Mouse (Mus musculus): ENCODE measurements around the gene 4930590J08Rik. TPM values are rescaled to one million over a fixed set of nuclear protein-coding genes. Genes with fewer than 3 reads are reported as not detected.
"Not testable (repeated sequence)": the region's sequence is repeated elsewhere in the genome, so short reads cannot be mapped to it uniquely, and the experiment has no call there.

4930590J08Rik gene
- polyA plus RNA-seq (2012; rRNA removed) (0.70 and 0.87 TPM in 2 replicates), polyA plus RNA-seq (2014; fragmentation: Nextera tagmentation; extraction: Ambion mirVana) (0.43 and 0.91 TPM in 2 replicates)

- not testable (repeated sequence) for DNase-seq (ENCODE audit: low spot score); H3K4me3 ChIP-seq (replicated peaks; ENCODE audit: low read length); ATAC-seq (ENCODE audit: low FRiP score, low read depth); H3K9ac ChIP-seq (ENCODE audit: low read depth, low read length, severe bottlenecking); H3K9me3 ChIP-seq (ENCODE audit: control insufficient read depth, low read length); H3K4me1 ChIP-seq (ENCODE audit: control insufficient read depth, insufficient read depth, low read length); H3K4me2 ChIP-seq (replicated peaks; ENCODE audit: low read depth, low read length, severe bottlenecking); H3K27ac ChIP-seq (replicated peaks; ENCODE audit: low read depth, low read length); H3K27me3 ChIP-seq (ENCODE audit: control insufficient read depth, insufficient read depth, low read length)
- peaks cover 32% of the 10 kb centered on the region for H3K36me3 ChIP-seq (ENCODE audit: control insufficient read depth, insufficient read depth, low read length)
- 92% methylated on average over 2 of the region's 2 CpGs for WGBS
These were observed at the start of gene 4930590J08Rik for GRCm38 (mm10) chr6:91902509-91902908. Gene 4930590J08Rik (plus strand): TSS chr6:91902809.

GRCm38 (mm10) chr6:91858339-91858738, 44.3 kb upstream of the 4930590J08Rik start:
- TF ChIP-seq POLR2A (IDR thresholded peaks at IDR 0.05; ENCODE audit: borderline replicate concordance, extremely low read depth, insufficient read depth, insufficient read length), result no peak
- Histone ChIP-seq H3K4me1 (ENCODE audit: control insufficient read depth, insufficient read depth, low read length) (no peaks in the 10 kb centered on the region), H3K27ac (replicated peaks; ENCODE audit: low read depth, low read length) (no peak overlapping the region), H3K9me3 (ENCODE audit: control insufficient read depth, low read length) (no peaks in the 10 kb centered on the region), H3K4me2 (replicated peaks; ENCODE audit: low read depth, low read length, severe bottlenecking) (no peak overlapping the region), H3K36me3 (ENCODE audit: control insufficient read depth, insufficient read depth, low read length) (no peaks in the 10 kb centered on the region), H3K27me3 (ENCODE audit: control insufficient read depth, insufficient read depth, low read length) (no peaks in the 10 kb centered on the region), H3K4me3 (replicated peaks; ENCODE audit: low read length) (no peak overlapping the region), H3K9ac (ENCODE audit: low read depth, low read length, severe bottlenecking) (no peak overlapping the region)
- DNase-seq (ENCODE audit: low spot score) (no peak), ATAC-seq (ENCODE audit: low FRiP score, low read depth) (no peak)
- WGBS, result 68% methylated on average over 5 of the region's 5 CpGs

GRCm38 (mm10) chr6:91862848-91863247, 39.8 kb upstream of the 4930590J08Rik start:
- DNase-seq (ENCODE audit: low spot score), result no peak
- Histone ChIP-seq H3K27me3 (ENCODE audit: control insufficient read depth, insufficient read depth, low read length) (no peaks in the 10 kb centered on the region), H3K4me1 (ENCODE audit: control insufficient read depth, insufficient read depth, low read length) (no peaks in the 10 kb centered on the region), H3K4me2 (replicated peaks; ENCODE audit: low read depth, low read length, severe bottlenecking) (no peak overlapping the region), H3K36me3 (ENCODE audit: control insufficient read depth, insufficient read depth, low read length) (no peaks in the 10 kb centered on the region), H3K27ac (replicated peaks; ENCODE audit: low read depth, low read length) (no peak overlapping the region), H3K9me3 (ENCODE audit: control insufficient read depth, low read length) (no peaks in the 10 kb centered on the region), H3K4me3 (replicated peaks; ENCODE audit: low read length) (no peak overlapping the region), H3K9ac (ENCODE audit: low read depth, low read length, severe bottlenecking) (no peak overlapping the region)
- no peak for TF ChIP-seq POLR2A (IDR thresholded peaks at IDR 0.05; ENCODE audit: borderline replicate concordance, extremely low read depth, insufficient read depth, insufficient read length)
- no peak for ATAC-seq (ENCODE audit: low FRiP score, low read depth)

- H3K4me1 ChIP-seq (ENCODE audit: control insufficient read depth, insufficient read depth, low read length), result no peaks in the 10 kb centered on the region
- H3K4me3 ChIP-seq (replicated peaks; ENCODE audit: low read length), result no peak overlapping the region
- no peaks in the 10 kb centered on the region for H3K27me3 ChIP-seq (ENCODE audit: control insufficient read depth, insufficient read depth, low read length)
- no peak overlapping the region for H3K4me2 ChIP-seq (replicated peaks; ENCODE audit: low read depth, low read length, severe bottlenecking)
- ATAC-seq (ENCODE audit: low FRiP score, low read depth), result no peak
- no peaks in the 10 kb centered on the region for H3K9me3 ChIP-seq (ENCODE audit: control insufficient read depth, low read length)
- H3K9ac ChIP-seq (ENCODE audit: low read depth, low read length, severe bottlenecking), result no peak overlapping the region
- DNase-seq (ENCODE audit: low spot score), result no peak
- H3K27ac ChIP-seq (replicated peaks; ENCODE audit: low read depth, low read length), result no peak overlapping the region
- no peaks in the 10 kb centered on the region for H3K36me3 ChIP-seq (ENCODE audit: control insufficient read depth, insufficient read depth, low read length)
- 82% methylated on average over 5 of the region's 5 CpGs for WGBS
- no peak for TF ChIP-seq POLR2A (IDR thresholded peaks at IDR 0.05; ENCODE audit: borderline replicate concordance, extremely low read depth, insufficient read depth, insufficient read length)
These were observed 38.0 kb upstream of the 4930590J08Rik start for GRCm38 (mm10) chr6:91864595-91864994.

- no peak overlapping the region for H3K27ac ChIP-seq (replicated peaks; ENCODE audit: low read depth, low read length)
- H3K4me1 ChIP-seq (ENCODE audit: control insufficient read depth, insufficient read depth, low read length), result no peaks in the 10 kb centered on the region
- no peaks in the 10 kb centered on the region for H3K9me3 ChIP-seq (ENCODE audit: control insufficient read depth, low read length)
- H3K4me2 ChIP-seq (replicated peaks; ENCODE audit: low read depth, low read length, severe bottlenecking), result no peak overlapping the region
- DNase-seq (ENCODE audit: low spot score), result no peak
- ATAC-seq (ENCODE audit: low FRiP score, low read depth), result no peak
- no peaks in the 10 kb centered on the region for H3K36me3 ChIP-seq (ENCODE audit: control insufficient read depth, insufficient read depth, low read length)
- WGBS, result 80% methylated on average over 11 of the region's 11 CpGs
- TF ChIP-seq POLR2A (IDR thresholded peaks at IDR 0.05; ENCODE audit: borderline replicate concordance, extremely low read depth, insufficient read depth, insufficient read length), result no peak
- no peaks in the 10 kb centered on the region for H3K27me3 ChIP-seq (ENCODE audit: control insufficient read depth, insufficient read depth, low read length)
- no peak overlapping the region for H3K4me3 ChIP-seq (replicated peaks; ENCODE audit: low read length)
- H3K9ac ChIP-seq (ENCODE audit: low read depth, low read length, severe bottlenecking), result no peak overlapping the region
These were observed 37.0 kb upstream of the 4930590J08Rik start for GRCm38 (mm10) chr6:91865601-91866000.

GRCm38 (mm10) chr6:91868091-91868490, 34.5 kb upstream of the 4930590J08Rik start:
- no peaks in the 10 kb centered on the region for H3K4me1 ChIP-seq (ENCODE audit: control insufficient read depth, insufficient read depth, low read length)
- no peak overlapping the region for H3K4me2 ChIP-seq (replicated peaks; ENCODE audit: low read depth, low read length, severe bottlenecking)
- no peak overlapping the region for H3K9ac ChIP-seq (ENCODE audit: low read depth, low read length, severe bottlenecking)
- H3K36me3 ChIP-seq (ENCODE audit: control insufficient read depth, insufficient read depth, low read length), result no peaks in the 10 kb centered on the region
- no peak overlapping the region for H3K27ac ChIP-seq (replicated peaks; ENCODE audit: low read depth, low read length)
- H3K27me3 ChIP-seq (ENCODE audit: control insufficient read depth, insufficient read depth, low read length), result no peaks in the 10 kb centered on the region
- 86% methylated on average over 5 of the region's 5 CpGs for WGBS
- TF ChIP-seq POLR2A (IDR thresholded peaks at IDR 0.05; ENCODE audit: borderline replicate concordance, extremely low read depth, insufficient read depth, insufficient read length), result no peak
- no peaks in the 10 kb centered on the region for H3K9me3 ChIP-seq (ENCODE audit: control insufficient read depth, low read length)
- DNase-seq (ENCODE audit: low spot score) (no peak), ATAC-seq (ENCODE audit: low FRiP score, low read depth) (no peak)
- no peak overlapping the region for H3K4me3 ChIP-seq (replicated peaks; ENCODE audit: low read length)
